Mouse (Mus musculus) E14TG2a.4 (cell line): Measurements from ENCODE around the gene Ddx6.
A peak's percentile ranks its signal among the peaks of the same experiment; 100 is the strongest.
"Not testable (repeated sequence)": the region's sequence is repeated elsewhere in the genome, so short reads cannot be mapped to it uniquely, and the experiment has no call there.

Experiments used
- H3K27me3 ChIP-seq: 2 replicates; pipeline ENCODE4 v1.6.1; 2014; ENCODE audit warnings: low read length, control low read depth; ENCODE audit not compliant: insufficient read depth
- H3K36me3 ChIP-seq: 2 replicates; pipeline ENCODE4 v1.6.1; 2014; ENCODE audit warnings: low read length, control low read depth; ENCODE audit not compliant: insufficient read depth
- H3K4me1 ChIP-seq: replicated peaks from 2 replicates; pipeline ENCODE4 v1.6.1; 2014; ENCODE audit warnings: low read depth, low read length, control low read depth
- H3K4me3 ChIP-seq: replicated peaks from 2 replicates; pipeline ENCODE4 v1.5.1; 2014; ENCODE audit warnings: mild to moderate bottlenecking, low read length
- H3K9me3 ChIP-seq: 2 replicates; pipeline ENCODE4 v1.6.1; 2014; ENCODE audit warnings: low read length, control low read depth
- CTCF ChIP-seq: conservative IDR thresholded peaks from 2 replicates; pipeline ENCODE4 v1.5.1; 2014; ENCODE audit warnings: low read length
- NANOG ChIP-seq: IDR thresholded peaks from 2 replicates; pipeline ENCODE4 v1.6.1; 2014; ENCODE audit warnings: borderline replicate concordance, low read length, mixed read lengths
- POU5F1 ChIP-seq: IDR thresholded peaks from 2 replicates; pipeline ENCODE4 v1.6.1; 2014; ENCODE audit warnings: low read length, borderline replicate concordance

Ddx6 gene

GRCm38 (mm10) chr9:44599616-44600015, 5.1 kb upstream of the Ddx6 start:
- H3K9me3 ChIP-seq = no peaks in the 10 kb centered on the region
- TF ChIP-seq CTCF (no peak), POU5F1 (no peak)
- H3K4me3 ChIP-seq = peak overlapping the region; percentile 62
- no peaks in the 10 kb centered on the region for H3K36me3 ChIP-seq
- peaks cover 59% of the 10 kb centered on the region for H3K4me1 ChIP-seq
- H3K27me3 ChIP-seq = no peaks in the 10 kb centered on the region

- H3K36me3 ChIP-seq = no peaks in the 10 kb centered on the region
- H3K4me1 ChIP-seq = peaks cover 59% of the 10 kb centered on the region
- no peak overlapping the region for H3K4me3 ChIP-seq
- H3K27me3 ChIP-seq = no peaks in the 10 kb centered on the region
- TF ChIP-seq POU5F1 (no peak), CTCF (no peak), NANOG (no peak)
- no peaks in the 10 kb centered on the region for H3K9me3 ChIP-seq
Measured at GRCm38 (mm10) chr9:44600801-44601200, 3.9 kb upstream of the Ddx6 start.

GRCm38 (mm10) chr9:44602766-44603165, 1.9 kb upstream of the Ddx6 start:
- H3K27me3 ChIP-seq = no peaks in the 10 kb centered on the region
- TF ChIP-seq POU5F1 (no peak), NANOG (no peak), CTCF (no peak)
- no peaks in the 10 kb centered on the region for H3K9me3 ChIP-seq
- peaks cover 61% of the 10 kb centered on the region for H3K4me1 ChIP-seq
- peak overlapping the region; percentile 26; the same call in 1 of the 2 replicates for H3K4me3 ChIP-seq
- peaks cover 10% of the 10 kb centered on the region for H3K36me3 ChIP-seq

DNA sequence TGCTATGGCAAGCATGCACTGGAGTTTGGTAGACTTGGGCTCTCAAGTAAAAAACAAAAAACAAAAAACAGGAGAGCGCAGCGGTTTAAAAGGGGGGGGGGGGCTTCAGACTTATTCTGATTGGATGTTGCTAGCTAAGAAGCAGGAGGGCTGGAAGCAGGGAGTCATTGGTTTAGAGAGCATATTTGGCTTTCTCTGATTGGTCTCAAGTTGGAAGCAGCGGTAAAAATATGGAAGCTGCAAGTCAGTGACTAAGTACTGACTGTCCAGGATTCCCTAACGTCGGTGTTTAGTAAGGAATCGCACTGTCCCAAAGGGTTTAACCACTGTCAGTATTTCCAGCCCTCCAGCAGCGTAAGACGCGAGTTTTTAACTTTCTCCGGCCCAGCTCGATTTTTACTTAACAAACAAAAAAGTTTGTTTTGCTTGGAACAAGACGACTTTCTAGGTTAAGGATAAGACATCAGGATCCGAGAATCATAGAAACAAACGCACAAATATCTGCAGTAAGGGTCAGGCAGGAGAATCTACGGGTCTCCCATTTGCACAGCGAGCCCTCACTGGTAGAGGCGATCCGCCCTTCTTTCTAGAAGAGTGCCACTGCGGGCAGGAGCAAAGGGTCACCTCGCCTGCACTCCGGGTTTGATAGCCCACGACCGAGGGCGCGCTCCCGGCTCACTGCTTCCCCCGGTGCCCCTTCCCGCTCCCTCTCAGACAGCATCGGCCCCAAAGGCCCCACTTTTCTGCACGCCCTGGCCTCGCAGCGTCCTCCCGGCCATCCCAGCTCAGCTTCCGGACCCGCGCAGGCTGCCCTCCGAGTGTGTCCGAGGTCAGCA, 1.0 kb upstream of the Ddx6 start:
- no peak for TF ChIP-seq CTCF
- TF ChIP-seq NANOG = no peak
- TF ChIP-seq POU5F1 = no peak

DNA sequence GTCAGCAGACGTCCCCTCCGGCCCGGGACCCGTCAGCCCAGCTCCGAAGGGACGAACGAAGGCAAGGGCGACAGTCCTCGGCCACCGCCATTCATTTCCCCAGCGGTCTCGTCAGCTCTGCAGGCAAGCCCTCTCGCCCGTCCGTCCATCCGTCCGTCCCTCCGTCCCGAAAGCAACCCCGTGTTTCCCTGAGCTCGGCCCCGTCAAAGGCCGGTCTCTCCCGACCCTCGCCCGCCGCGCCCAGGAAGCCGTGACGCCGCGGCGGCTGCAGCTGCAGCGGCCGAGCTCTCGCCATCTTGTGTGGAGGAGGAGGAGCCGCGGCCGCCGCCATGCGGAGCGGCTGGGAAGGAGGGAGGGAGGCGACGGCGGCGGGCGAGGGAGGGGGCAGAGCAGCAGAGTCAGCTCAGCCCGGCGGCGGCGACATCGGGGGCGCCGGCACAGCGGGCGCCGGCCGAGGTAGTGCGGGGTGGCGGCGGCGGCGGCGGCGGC, 358 bp upstream of the Ddx6 start:
- peaks cover 26% of the 10 kb centered on the region for H3K36me3 ChIP-seq
- H3K4me3 ChIP-seq = peak overlapping the region; percentile 97
- no peaks in the 10 kb centered on the region for H3K9me3 ChIP-seq
- H3K27me3 ChIP-seq = no peaks in the 10 kb centered on the region
- TF ChIP-seq CTCF (no peak), NANOG (no peak), POU5F1 (no peak)
- H3K4me1 ChIP-seq = peaks cover 63% of the 10 kb centered on the region

More for the DNA sequence above, 1.0 kb upstream of the Ddx6 start:
- Histone ChIP-seq H3K4me3 (peak overlapping the region; percentile 97), H3K4me1 (peaks cover 61% of the 10 kb centered on the region), H3K9me3 (no peaks in the 10 kb centered on the region), H3K27me3 (no peaks in the 10 kb centered on the region), H3K36me3 (peaks cover 19% of the 10 kb centered on the region)

GRCm38 (mm10) chr9:44605616-44606165, 999 bp downstream of the Ddx6 start:
- Histone ChIP-seq H3K9me3 (no peaks in the 10 kb centered on the region), H3K4me1 (peaks cover 64% of the 10 kb centered on the region), H3K4me3 (peak overlapping the region; percentile 97), H3K27me3 (no peaks in the 10 kb centered on the region), H3K36me3 (peaks cover 37% of the 10 kb centered on the region)
- TF ChIP-seq POU5F1 (no peak), NANOG (no peak), CTCF (no peak)

DNA sequence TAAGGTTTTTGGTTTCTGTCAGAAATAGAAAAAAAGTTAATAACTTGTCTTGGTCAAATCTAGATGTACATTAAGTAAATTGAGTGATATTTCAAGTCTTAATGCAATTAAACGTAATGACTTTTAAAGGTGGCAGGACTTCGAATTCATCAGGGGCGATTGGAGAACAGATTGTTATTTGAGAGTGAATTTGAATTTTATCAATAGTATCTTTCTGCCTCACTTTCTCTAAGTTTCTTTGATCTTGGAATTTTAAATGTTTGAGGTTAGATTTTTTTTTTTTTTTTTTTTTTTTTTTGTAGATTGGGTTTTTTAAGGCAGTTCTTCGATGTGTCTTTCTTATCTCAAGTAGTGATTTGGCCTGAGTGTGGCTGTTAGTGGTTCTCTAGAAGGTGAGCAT, 2.0 kb downstream of the Ddx6 start:
- TF ChIP-seq POU5F1 (no peak), CTCF (no peak), NANOG (no peak)
- Histone ChIP-seq H3K4me1 (peaks cover 59% of the 10 kb centered on the region), H3K27me3 (no peaks in the 10 kb centered on the region), H3K4me3 (peak overlapping the region; percentile 97), H3K36me3 (peaks cover 42% of the 10 kb centered on the region), H3K9me3 (no peaks in the 10 kb centered on the region)

GRCm38 (mm10) chr9:44607306-44607705, 2.6 kb downstream of the Ddx6 start:
- Histone ChIP-seq H3K4me1 (peaks cover 58% of the 10 kb centered on the region), H3K9me3 (no peaks in the 10 kb centered on the region), H3K36me3 (peaks cover 47% of the 10 kb centered on the region), H3K27me3 (no peaks in the 10 kb centered on the region), H3K4me3 (no peak overlapping the region)
- no peak for TF ChIP-seq CTCF
- TF ChIP-seq POU5F1 = no peak
- TF ChIP-seq NANOG = no peak

DNA sequence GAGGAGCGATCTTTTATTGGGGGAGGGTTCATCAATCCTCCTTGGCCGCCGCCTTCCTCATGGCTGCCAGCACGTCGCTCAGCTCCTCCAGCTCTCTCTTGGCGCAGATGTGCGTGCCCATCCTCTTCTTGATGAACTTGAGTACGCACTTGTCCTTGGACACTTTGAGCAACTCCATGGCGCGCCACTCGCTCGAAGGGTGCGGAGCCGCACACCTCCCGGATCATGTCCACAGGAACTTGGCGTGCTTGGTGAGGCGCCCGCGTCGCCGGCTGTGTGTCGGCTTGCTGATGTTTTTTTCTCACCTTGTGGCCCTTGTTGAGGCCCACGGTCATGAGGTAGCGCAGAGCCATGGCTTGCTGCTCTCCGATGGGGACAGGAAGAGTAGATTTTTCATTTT, 5.7 kb downstream of the Ddx6 start:
- Histone ChIP-seq H3K4me3 (peak overlapping the region; percentile 57), H3K4me1 (peaks cover 76% of the 10 kb centered on the region), H3K27me3 (no peaks in the 10 kb centered on the region), H3K9me3 (no peaks in the 10 kb centered on the region), H3K36me3 (peaks cover 78% of the 10 kb centered on the region)
- TF ChIP-seq CTCF = no peak
- no peak for TF ChIP-seq NANOG
- no peak for TF ChIP-seq POU5F1

- not testable (repeated sequence) for H3K27me3 ChIP-seq, H3K9me3 ChIP-seq, H3K4me3 ChIP-seq
- peaks cover 79% of the 10 kb centered on the region for H3K4me1 ChIP-seq
- H3K36me3 ChIP-seq = peaks cover 91% of the 10 kb centered on the region
Measured at GRCm38 (mm10) chr9:44613081-44613480, 8.4 kb downstream of the Ddx6 start.
